Mouse (Mus musculus) forebrain, embryonic 12.5 days (tissue): ENCODE data around the gene Hist1h3c. TPM values are rescaled to one million over a fixed set of nuclear protein-coding genes. Genes with fewer than 3 reads are reported as not detected.
"Not testable (repeated sequence)": the region's sequence is repeated elsewhere in the genome, so short reads cannot be mapped to it uniquely, and the experiment has no call there.

ENCODE experiments used
- ATAC-seq: fragments of 200-750 bp; cut with Nextera tagmentation; 2 replicates; pipeline ENCODE4 v1.8.0; 2017; ENCODE audit warnings: moderate TSS enrichment; ENCODE audit not compliant: low FRiP score
- H3K27ac ChIP-seq: fragments of 300-500 bp; sonication (generic); 2 replicates; pipeline ENCODE4 v1.5.1; 2016; ENCODE audit warnings: mild to moderate bottlenecking
- H3K27me3 ChIP-seq: fragments of 300-500 bp; sonication (generic); 2 replicates; pipeline ENCODE4 v1.6.1; 2016; ENCODE audit warnings: mild to moderate bottlenecking
- H3K36me3 ChIP-seq: fragments of 300-500 bp; sonication (generic); replicated peaks from 2 replicates; pipeline ENCODE4 v1.6.1; 2016; ENCODE audit warnings: mild to moderate bottlenecking
- H3K4me1 ChIP-seq: fragments of 300-500 bp; sonication (generic); 2 replicates; pipeline ENCODE4 v1.6.1; 2016
- H3K4me2 ChIP-seq: fragments of 300-500 bp; sonication (generic); 2 replicates; pipeline ENCODE4 v1.6.1; 2016; ENCODE audit warnings: mild to moderate bottlenecking, moderate library complexity
- H3K4me3 ChIP-seq: fragments of 300-500 bp; sonication (generic); replicated peaks from 2 replicates; pipeline ENCODE4 v1.5.1; 2016; ENCODE audit warnings: mild to moderate bottlenecking
- H3K9ac ChIP-seq: fragments of 300-500 bp; sonication (generic); 2 replicates; pipeline ENCODE4 v1.6.1; 2016; ENCODE audit warnings: mild to moderate bottlenecking
- H3K9me3 ChIP-seq: fragments of 300-500 bp; sonication (generic); 2 replicates; pipeline ENCODE4 v1.6.1; 2016
- WGBS: fragments of 180-500 bp; shearing (Covaris S2); methylation state at CpG from one replicate; pipeline ENCODE4 v1.1.7; 2016; 5-methylcytosine and 5-hydroxymethylcytosine counted together
- polyA plus RNA-seq: library from polyadenylated mRNA; unstranded; fragments of >200 nt; fragmentation: Nextera tagmentation; extraction: Ambion mirVana; gene quantifications from 2 replicates; pipeline ENCODE4 v1.2.1, GENCODE M21; 2016

The Hist1h3c gene
- 11.1 and 13.8 TPM in 2 replicates for polyA plus RNA-seq

DNA sequence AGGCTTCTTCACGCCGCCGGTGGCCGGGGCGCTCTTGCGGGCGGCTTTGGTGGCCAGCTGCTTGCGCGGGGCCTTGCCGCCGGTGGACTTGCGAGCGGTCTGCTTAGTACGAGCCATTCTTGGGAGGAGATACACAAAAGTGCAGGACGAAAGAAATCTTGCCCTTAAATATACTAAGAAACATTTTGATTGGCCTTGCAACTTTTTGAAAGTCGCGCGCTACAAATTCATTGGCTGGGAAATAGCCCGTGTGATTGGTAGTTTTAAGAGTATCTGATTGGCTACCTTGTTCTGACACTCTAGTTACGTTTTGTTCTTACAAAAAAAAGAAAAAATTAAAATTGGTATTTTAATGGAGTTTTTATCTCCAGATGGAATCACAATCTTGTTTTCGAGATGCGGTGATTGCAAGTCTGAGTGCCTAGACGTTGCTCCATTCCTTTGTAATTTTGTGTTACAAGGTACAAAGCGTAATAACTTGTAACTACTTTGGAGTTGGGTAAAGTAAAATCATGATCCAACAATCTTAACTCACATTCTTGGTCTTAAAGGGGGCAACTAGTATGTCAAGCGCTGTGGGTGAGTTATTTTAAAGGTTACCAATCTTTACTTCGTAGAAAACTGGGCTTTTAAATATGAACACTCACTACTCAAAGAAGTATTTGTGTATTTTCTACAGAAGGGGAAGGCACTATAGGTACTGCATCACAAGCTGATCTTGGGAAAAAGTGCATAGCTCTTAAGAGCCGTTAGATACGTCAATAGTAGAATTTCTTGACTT lies at the start of gene Hist1h3c:
Gene Hist1h3c, minus strand, starts transcription at position 222 of the 781 bp plus-strand sequence.
- H3K27me3 ChIP-seq: no peaks in the 10 kb centered on the region
- no peaks in the 10 kb centered on the region for H3K36me3 ChIP-seq
- peak within 1 kb of the TSS; percentile 63 for H3K4me2 ChIP-seq
- ATAC-seq: peak; percentile 72
- H3K4me1 ChIP-seq: peaks cover 21% of the 10 kb centered on the region
- under 1% methylated on average over 26 of the region's 28 CpGs for WGBS
- H3K4me3 ChIP-seq: peak within 1 kb of the TSS; percentile 45
- H3K9me3 ChIP-seq: no peaks in the 10 kb centered on the region
- H3K9ac ChIP-seq: peak within 1 kb of the TSS; percentile 75
- peak within 1 kb of the TSS; percentile 99 for H3K27ac ChIP-seq

DNA sequence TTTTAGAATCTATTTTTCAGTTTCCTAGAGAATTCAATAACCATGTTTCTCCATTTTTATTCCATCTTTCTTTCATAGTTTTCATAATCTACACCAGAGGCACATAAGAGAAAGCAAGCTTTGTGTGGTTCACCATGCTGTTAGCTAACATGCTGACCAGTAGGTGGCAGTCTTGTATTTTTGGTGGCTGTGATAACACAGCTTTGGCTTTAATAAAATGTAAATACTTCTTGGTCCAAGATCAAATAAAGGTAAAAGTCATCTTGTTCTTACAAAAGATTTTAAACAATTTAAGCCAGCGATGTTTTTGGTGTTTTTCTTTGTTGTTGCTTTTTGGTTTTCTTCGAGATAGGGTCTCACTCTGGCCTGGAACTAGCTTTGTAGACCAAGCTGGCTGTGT lies 47.1 kb upstream of the Hist1h3c start:
- H3K36me3 ChIP-seq: no peaks in the 10 kb centered on the region
- ATAC-seq: no peak

DNA sequence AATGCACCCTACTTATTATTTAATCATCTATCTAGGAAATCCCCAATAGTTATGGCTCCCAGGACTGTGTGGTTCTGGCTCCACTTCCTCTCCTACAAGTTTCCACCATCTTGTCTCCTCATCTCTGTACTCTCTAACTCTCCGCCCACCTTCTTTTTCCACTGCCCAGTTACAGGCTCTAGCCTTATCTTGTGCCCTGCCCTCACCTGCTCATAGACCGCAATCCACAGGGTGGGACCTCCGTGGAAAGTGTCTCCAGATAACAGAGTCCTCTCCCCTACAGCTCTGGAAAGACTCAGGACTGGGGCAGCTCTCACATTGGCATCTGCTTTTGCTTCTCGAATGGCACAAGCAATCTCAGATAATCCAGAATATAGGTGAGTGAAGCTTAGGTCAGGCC lies 33.6 kb upstream of the Hist1h3c start:
- no peak overlapping the region for H3K4me2 ChIP-seq
- H3K27me3 ChIP-seq: no peaks in the 10 kb centered on the region
- no peak overlapping the region for H3K27ac ChIP-seq
- no peaks in the 10 kb centered on the region for H3K9me3 ChIP-seq
- H3K36me3 ChIP-seq: no peaks in the 10 kb centered on the region
- H3K9ac ChIP-seq: no peak overlapping the region
- ATAC-seq: no peak
- no peaks in the 10 kb centered on the region for H3K4me1 ChIP-seq
- WGBS: 89% methylated on average over 4 of the region's 4 CpGs
- H3K4me3 ChIP-seq: no peak overlapping the region

More for the DNA sequence above, 47.1 kb upstream of the Hist1h3c start:
- WGBS: 47% methylated on average over 2 of the region's 2 CpGs
- H3K9me3 ChIP-seq: no peaks in the 10 kb centered on the region
- no peak overlapping the region for H3K4me2 ChIP-seq
- H3K27me3 ChIP-seq: no peaks in the 10 kb centered on the region
- H3K9ac ChIP-seq: no peak overlapping the region
- no peak overlapping the region for H3K27ac ChIP-seq
- no peak overlapping the region for H3K4me3 ChIP-seq
- no peaks in the 10 kb centered on the region for H3K4me1 ChIP-seq

DNA sequence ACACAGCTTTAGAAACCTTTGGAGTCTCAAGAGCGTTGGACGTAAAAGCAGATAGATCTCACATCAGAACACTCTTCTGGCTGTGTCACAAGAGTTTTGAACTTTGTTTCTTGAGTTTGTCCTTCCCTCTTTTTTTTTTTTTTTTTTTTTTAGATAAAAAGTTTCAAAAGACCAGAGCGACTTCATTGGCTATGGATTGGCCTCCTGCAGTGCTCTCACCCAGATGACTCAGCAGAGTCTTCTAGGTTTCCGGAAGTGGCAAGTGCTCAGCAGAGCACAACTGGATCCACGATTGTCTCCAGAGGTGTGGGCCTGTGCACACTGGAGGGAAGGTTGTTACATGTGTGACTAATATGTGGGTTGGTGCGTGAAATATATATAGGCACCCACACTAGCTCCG lies 32.9 kb upstream of the Hist1h3c start:
- ATAC-seq: no peak
- Histone ChIP-seq H3K9me3 (no peaks in the 10 kb centered on the region), H3K4me3 (no peak overlapping the region), H3K36me3 (no peaks in the 10 kb centered on the region), H3K27ac (no peak overlapping the region), H3K9ac (no peak overlapping the region), H3K4me2 (no peak overlapping the region), H3K4me1 (no peaks in the 10 kb centered on the region), H3K27me3 (no peaks in the 10 kb centered on the region)
- WGBS: 94% methylated on average over 7 of the region's 7 CpGs

DNA sequence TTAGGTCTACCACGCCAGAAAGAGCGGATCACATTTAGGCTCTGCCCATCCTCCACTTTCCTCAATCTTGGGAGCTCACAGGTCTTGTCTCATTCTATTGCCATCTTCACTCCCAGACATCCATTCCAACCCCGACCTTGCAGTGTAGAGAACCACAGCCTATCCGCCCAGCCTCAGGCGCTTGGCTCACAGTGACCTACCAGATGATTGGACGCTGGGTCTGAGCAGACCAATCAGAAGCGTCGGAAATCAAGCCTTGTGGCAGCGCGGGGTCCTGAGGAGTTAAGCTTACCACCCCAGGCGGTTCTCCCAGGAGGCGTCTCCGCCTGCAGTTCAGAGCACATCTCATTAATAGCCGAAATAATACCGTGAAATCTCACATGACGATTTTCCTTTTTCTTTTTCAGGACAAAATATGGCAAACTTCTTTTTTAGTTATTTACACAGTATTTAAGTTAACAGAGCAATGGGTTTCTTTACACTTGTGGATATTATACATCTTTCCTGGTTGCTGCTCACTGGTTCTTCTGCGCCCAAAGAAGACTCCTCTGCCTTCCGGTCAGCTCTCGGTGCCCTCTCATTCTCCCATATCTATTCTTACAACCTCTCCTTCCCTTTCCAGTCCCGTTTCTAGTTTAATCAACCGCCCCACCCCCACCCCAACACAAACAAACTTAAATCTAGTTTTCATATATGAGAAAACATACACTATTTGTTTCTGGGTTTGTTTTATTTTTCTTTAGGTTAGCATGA lies 27.3 kb upstream of the Hist1h3c start:
- H3K9me3 ChIP-seq: no peaks in the 10 kb centered on the region
- H3K27ac ChIP-seq: no peak overlapping the region
- peak; percentile 90 for ATAC-seq
- H3K4me2 ChIP-seq: peak overlapping the region; percentile 41
- H3K9ac ChIP-seq: no peak overlapping the region
- H3K36me3 ChIP-seq: no peaks in the 10 kb centered on the region
- 22% methylated on average over 21 of the region's 21 CpGs for WGBS
- no peak overlapping the region for H3K4me3 ChIP-seq
- no peaks in the 10 kb centered on the region for H3K27me3 ChIP-seq
- H3K4me1 ChIP-seq: peaks cover 10% of the 10 kb centered on the region

DNA sequence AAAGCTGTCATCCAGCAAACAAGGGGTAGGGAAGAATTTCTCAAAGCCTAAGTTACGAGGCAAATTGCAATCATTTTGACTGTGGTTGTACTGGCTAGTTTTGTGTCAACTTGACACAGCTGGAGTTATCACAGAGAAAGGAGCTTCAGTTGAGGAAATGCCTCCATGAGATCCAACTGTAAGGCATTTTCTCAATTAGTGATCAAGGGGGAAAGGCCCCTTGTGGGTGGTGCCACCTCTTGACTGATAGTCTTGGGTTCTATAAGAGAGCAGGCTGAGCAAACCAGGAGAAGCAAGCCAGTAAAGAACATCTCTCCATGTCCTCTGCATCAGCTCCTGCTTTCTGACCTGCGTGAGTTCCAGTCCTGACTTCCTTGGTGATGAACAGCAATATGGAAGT lies 24.2 kb upstream of the Hist1h3c start, which contains the start of gene Trim38:
Gene Trim38, plus strand, starts transcription at position 301 of the 400 bp plus-strand sequence.
- H3K4me2 ChIP-seq, ATAC-seq, H3K27ac ChIP-seq, H3K4me3 ChIP-seq, H3K9me3 ChIP-seq, H3K27me3 ChIP-seq, H3K9ac ChIP-seq, H3K36me3 ChIP-seq: not testable (repeated sequence)
- 84% methylated on average over 2 of the region's 2 CpGs for WGBS
- peaks cover 10% of the 10 kb centered on the region for H3K4me1 ChIP-seq

DNA sequence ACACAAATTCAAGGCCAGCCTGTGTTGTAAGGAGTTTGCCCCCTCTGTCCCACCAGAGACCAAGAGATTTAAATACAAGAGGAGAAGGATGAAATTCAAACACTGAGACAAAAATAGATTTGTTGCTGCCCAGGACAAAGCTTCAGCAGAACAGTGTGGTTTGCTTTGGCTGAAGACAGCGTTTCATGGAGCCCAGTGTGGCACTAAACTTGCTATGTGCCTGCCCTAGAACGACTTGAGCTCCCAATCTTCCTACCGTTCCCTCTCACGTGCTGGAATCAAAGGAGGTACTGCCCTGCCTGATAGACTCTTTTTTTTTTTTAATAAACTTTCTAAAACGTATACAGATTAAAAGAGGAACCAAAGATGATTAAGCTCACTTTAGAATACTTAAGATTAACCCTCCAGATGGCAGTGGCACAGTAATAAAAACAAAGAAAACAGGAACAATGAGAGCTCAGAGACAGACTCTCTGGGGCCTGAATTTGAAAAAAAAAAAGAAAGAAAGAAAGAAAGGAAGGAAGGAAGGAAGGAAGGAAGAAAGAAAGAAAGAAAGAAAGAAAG lies 23.5 kb upstream of the Hist1h3c start:
- WGBS: 42% methylated on average over 5 of the region's 5 CpGs

DNA sequence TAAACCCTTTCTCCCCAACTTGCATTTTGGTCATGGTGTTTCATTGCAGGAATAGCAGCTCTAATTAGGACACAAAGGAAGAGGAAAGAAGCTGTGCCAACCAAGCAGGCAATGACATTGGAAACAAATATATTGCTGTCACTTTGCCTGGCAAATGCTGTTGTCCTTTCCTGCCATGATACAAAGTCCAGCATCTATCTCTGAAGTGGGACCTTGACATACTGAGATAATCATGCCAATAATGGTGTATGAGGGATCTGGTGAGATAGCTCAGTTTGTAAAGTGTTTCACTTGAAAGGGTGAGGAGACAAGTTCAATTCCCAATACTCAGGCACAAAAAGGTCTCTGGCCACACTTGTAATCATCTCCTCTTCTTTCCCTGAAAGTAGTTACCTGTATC lies 21.4 kb upstream of the Hist1h3c start:
- Histone ChIP-seq H3K36me3 (no peaks in the 10 kb centered on the region), H3K4me2 (no peak overlapping the region), H3K9ac (no peak overlapping the region), H3K27ac (no peak overlapping the region), H3K27me3 (no peaks in the 10 kb centered on the region), H3K4me1 (peaks cover 17% of the 10 kb centered on the region), H3K9me3 (no peaks in the 10 kb centered on the region), H3K4me3 (no peak overlapping the region)
- ATAC-seq: no peak

More for the DNA sequence above, 23.5 kb upstream of the Hist1h3c start:
- Histone ChIP-seq H3K9me3 (no peaks in the 10 kb centered on the region), H3K4me2 (no peak overlapping the region), H3K27me3 (no peaks in the 10 kb centered on the region), H3K9ac (no peak overlapping the region), H3K27ac (no peak overlapping the region), H3K4me3 (no peak overlapping the region), H3K36me3 (no peaks in the 10 kb centered on the region), H3K4me1 (peaks cover 16% of the 10 kb centered on the region)
- ATAC-seq: no peak

DNA sequence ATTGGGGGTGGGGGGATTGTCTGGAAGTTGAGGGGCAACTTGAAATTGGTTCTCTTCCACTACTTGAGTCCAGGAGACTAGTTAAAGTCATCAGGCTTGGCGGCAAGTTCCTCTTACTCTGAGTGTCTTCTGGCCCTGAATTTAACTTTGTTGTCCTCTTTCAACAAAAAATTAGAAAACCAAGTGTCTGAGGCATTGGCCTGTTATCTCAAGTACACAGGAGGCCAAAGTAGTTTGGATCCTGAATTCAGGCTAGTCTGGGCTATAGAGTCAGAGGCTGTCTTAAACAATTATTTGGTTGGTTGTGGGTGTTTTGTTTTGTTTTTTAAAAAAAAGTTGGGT lies 19.7 kb upstream of the Hist1h3c start:
- H3K36me3 ChIP-seq: no peaks in the 10 kb centered on the region
- 66% methylated on average over 1 of the region's 1 CpGs for WGBS
- ATAC-seq: no peak
- 0 out of 2 replicates have a peak overlapping the region, but pooled peaks have one; percentile 25 for H3K27ac ChIP-seq
- H3K4me2 ChIP-seq: 0 out of 2 replicates have a peak overlapping the region, but pooled peaks have one; percentile 70
- H3K4me1 ChIP-seq: peaks cover 18% of the 10 kb centered on the region
- H3K9me3 ChIP-seq: no peaks in the 10 kb centered on the region
- H3K9ac ChIP-seq: no peak overlapping the region
- no peak overlapping the region for H3K4me3 ChIP-seq
- H3K27me3 ChIP-seq: no peaks in the 10 kb centered on the region

DNA sequence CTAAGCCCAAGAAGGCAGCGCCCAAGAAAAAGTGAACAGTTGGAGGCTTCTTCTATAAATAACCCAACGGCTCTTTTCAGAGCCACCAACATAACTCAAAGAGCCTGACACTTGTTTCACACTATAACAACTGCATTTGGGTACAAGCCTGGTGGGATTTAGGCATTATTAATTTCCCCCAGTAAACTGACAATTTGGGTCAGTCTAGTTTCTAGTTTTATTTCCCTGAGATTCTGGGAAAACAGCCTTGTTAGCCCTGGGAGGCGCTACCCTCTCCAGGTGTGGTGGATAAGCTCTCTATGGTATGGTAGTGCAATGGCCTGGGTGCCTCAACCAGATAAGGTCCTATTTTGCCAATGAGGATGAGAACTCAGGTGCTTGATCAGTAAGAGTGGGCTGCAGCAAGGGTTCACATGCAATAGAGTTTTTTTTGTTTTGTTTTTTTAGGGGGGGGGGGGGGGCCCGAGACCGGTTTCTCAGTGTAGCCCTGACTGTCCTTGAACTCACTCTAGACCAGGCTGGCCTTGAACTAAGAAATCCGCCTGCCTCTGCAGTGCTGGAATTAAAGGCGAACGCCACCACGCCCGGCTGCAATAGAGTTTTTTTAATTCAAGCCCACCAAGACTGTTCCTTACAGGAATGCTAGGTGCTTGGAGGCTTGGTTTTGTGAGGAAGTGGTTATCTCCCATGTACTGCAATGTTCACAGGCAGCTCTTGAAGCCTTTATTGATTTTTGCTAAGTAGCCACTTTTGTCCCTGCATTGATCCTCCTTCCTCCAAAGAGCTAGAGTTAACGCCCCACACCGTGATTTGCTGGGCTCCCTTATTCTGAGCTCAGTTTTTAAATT lies 19.1 kb upstream of the Hist1h3c start:
- Histone ChIP-seq H3K4me3 (peak overlapping the region; percentile 52), H3K4me2 (peak overlapping the region; percentile 70), H3K27me3 (no peaks in the 10 kb centered on the region), H3K9ac (peak overlapping the region; percentile 83), H3K4me1 (peaks cover 23% of the 10 kb centered on the region), H3K27ac (peak overlapping the region; percentile 94), H3K36me3 (no peaks in the 10 kb centered on the region), H3K9me3 (no peaks in the 10 kb centered on the region)
- no peak for ATAC-seq
- whole genome bisulfite sequencing: 34% methylated on average over 12 of the region's 12 CpGs

DNA sequence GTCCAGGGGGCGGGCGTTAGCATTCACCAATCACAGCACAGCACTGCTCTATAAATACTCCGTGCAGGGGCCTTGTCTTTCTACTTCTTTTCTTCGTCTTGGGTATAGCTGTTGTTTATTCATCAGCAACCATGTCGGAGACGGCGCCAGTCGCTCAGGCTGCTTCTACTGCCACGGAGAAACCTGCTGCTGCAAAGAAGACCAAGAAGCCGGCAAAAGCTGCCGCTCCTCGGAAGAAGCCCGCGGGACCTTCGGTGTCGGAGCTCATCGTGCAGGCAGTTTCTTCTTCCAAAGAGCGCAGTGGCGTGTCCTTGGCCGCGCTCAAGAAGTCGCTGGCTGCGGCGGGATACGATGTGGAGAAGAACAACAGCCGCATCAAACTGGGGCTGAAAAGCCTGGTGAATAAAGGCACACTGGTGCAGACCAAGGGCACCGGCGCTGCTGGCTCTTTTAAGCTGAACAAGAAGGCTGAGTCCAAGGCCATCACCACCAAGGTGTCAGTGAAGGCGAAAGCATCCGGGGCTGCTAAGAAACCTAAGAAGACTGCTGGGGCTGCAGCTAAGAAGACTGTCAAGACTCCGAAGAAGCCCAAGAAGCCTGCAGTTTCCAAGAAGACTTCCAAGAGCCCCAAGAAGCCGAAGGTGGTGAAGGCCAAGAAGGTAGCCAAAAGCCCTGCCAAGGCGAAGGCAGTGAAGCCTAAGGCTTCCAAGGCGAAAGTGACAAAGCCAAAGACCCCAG lies 18.4 kb upstream of the Hist1h3c start, which contains the start of gene Hist1h1a:
Gene Hist1h1a, plus strand, starts transcription at position 81 of the 738 bp plus-strand sequence.
- ATAC-seq: peak; percentile 73
- H3K36me3 ChIP-seq: no peaks in the 10 kb centered on the region
- H3K27ac ChIP-seq: peak within 1 kb of the TSS; percentile 94
- H3K9me3 ChIP-seq: no peaks in the 10 kb centered on the region
- peak within 1 kb of the TSS; percentile 83 for H3K9ac ChIP-seq
- H3K4me1 ChIP-seq: peaks cover 23% of the 10 kb centered on the region
- 4% methylated on average over 34 of the region's 34 CpGs for WGBS
- peak within 1 kb of the TSS; percentile 52 for H3K4me3 ChIP-seq
- H3K4me2 ChIP-seq: peak within 1 kb of the TSS; percentile 70
- no peaks in the 10 kb centered on the region for H3K27me3 ChIP-seq
